Mouse (Mus musculus): ENCODE data around the gene Gpam. TPM values are rescaled to one million over a fixed set of nuclear protein-coding genes. Genes with fewer than 3 reads are reported as not detected.

Gene Gpam
- polyA plus RNA-seq, 1 experiment from 2014 or later, result 24.6 TPM

GRCm38 (mm10) chr19:55136693-55137427 lies 9.8 kb upstream of the Gpam start:
- no peak overlapping the region for H3K27ac ChIP-seq
- WGBS, result 58% methylated on average over 4 of the region's 4 CpGs

GRCm38 (mm10) chr19:55135918-55136317 lies 8.9 kb upstream of the Gpam start:
- Histone ChIP-seq H3K4me1 (no peaks in the 10 kb centered on the region), H3K36me3 (replicated peaks) (no peaks in the 10 kb centered on the region), H3K9me3 (no peaks in the 10 kb centered on the region), H3K27ac (no peak overlapping the region), H3K4me2 (no peak overlapping the region), H3K4me3 (no peak overlapping the region), H3K9ac (no peak overlapping the region), H3K27me3 (replicated peaks) (no peaks in the 10 kb centered on the region)
- WGBS, result 93% methylated on average over 3 of the region's 3 CpGs
- no peak for ATAC-seq (replicated peaks)

More at GRCm38 (mm10) chr19:55136693-55137427, 9.8 kb upstream of the Gpam start:
- Histone ChIP-seq H3K4me2 (no peak overlapping the region), H3K9me3 (no peaks in the 10 kb centered on the region), H3K36me3 (replicated peaks) (no peaks in the 10 kb centered on the region), H3K27me3 (replicated peaks) (no peaks in the 10 kb centered on the region), H3K9ac (no peak overlapping the region), H3K4me3 (no peak overlapping the region), H3K4me1 (no peaks in the 10 kb centered on the region)
- ATAC-seq (replicated peaks), result no peak

GRCm38 (mm10) chr19:55134521-55134920 lies 7.5 kb upstream of the Gpam start:
- no peak for ATAC-seq (replicated peaks)
- no peaks in the 10 kb centered on the region for H3K27me3 ChIP-seq (replicated peaks)
- no peaks in the 10 kb centered on the region for H3K4me1 ChIP-seq
- no peak overlapping the region for H3K9ac ChIP-seq
- no peak overlapping the region for H3K4me2 ChIP-seq
- H3K9me3 ChIP-seq, result no peaks in the 10 kb centered on the region
- 78% methylated on average over 9 of the region's 9 CpGs for WGBS
- no peak overlapping the region for H3K27ac ChIP-seq
- no peak overlapping the region for H3K4me3 ChIP-seq
- H3K36me3 ChIP-seq (replicated peaks), result no peaks in the 10 kb centered on the region

GRCm38 (mm10) chr19:55132476-55132875 lies 5.4 kb upstream of the Gpam start:
- ATAC-seq (replicated peaks), result no peak
- H3K4me1 ChIP-seq, result no peaks in the 10 kb centered on the region
- 87% methylated on average over 3 of the region's 3 CpGs for WGBS

GRCm38 (mm10) chr19:55131747-55132146 lies 4.7 kb upstream of the Gpam start:
- no peak overlapping the region for H3K4me3 ChIP-seq
- no peaks in the 10 kb centered on the region for H3K36me3 ChIP-seq (replicated peaks)
- H3K27me3 ChIP-seq (replicated peaks), result no peaks in the 10 kb centered on the region
- H3K27ac ChIP-seq, result no peak overlapping the region
- no peaks in the 10 kb centered on the region for H3K9me3 ChIP-seq
- H3K4me2 ChIP-seq, result no peak overlapping the region
- no peaks in the 10 kb centered on the region for H3K4me1 ChIP-seq
- WGBS, result 44% methylated on average over 1 of the region's 1 CpGs
- ATAC-seq (replicated peaks), result no peak
- no peak overlapping the region for H3K9ac ChIP-seq

More at GRCm38 (mm10) chr19:55132476-55132875, 5.4 kb upstream of the Gpam start:
- H3K4me3 ChIP-seq, result no peak overlapping the region
- H3K9ac ChIP-seq, result no peak overlapping the region
- H3K27ac ChIP-seq, result no peak overlapping the region
- no peaks in the 10 kb centered on the region for H3K27me3 ChIP-seq (replicated peaks)
- no peaks in the 10 kb centered on the region for H3K9me3 ChIP-seq
- H3K4me2 ChIP-seq, result no peak overlapping the region
- H3K36me3 ChIP-seq (replicated peaks), result no peaks in the 10 kb centered on the region

- H3K4me1 ChIP-seq, result peaks cover 2% of the 10 kb centered on the region; the same call in 1 of the 2 replicates
- no peak overlapping the region for H3K4me3 ChIP-seq
- no peaks in the 10 kb centered on the region for H3K36me3 ChIP-seq (replicated peaks)
- WGBS, result 96% methylated on average over 1 of the region's 1 CpGs
- no peak for ATAC-seq (replicated peaks)
- H3K4me2 ChIP-seq, result no peak overlapping the region
- no peak overlapping the region for H3K27ac ChIP-seq
- no peaks in the 10 kb centered on the region for H3K27me3 ChIP-seq (replicated peaks)
- no peaks in the 10 kb centered on the region for H3K9me3 ChIP-seq
- no peak overlapping the region for H3K9ac ChIP-seq
Observed at GRCm38 (mm10) chr19:55128469-55128868, 1.4 kb upstream of the Gpam start.

- no peak overlapping the region for H3K27ac ChIP-seq
- 87% methylated on average over 3 of the region's 3 CpGs for WGBS
- no peak for ATAC-seq (replicated peaks)
- no peaks in the 10 kb centered on the region for H3K27me3 ChIP-seq (replicated peaks)
- no peaks in the 10 kb centered on the region for H3K36me3 ChIP-seq (replicated peaks)
- no peak overlapping the region for H3K9ac ChIP-seq
- no peaks in the 10 kb centered on the region for H3K9me3 ChIP-seq
- H3K4me1 ChIP-seq, result peaks cover 17% of the 10 kb centered on the region; the same call in 1 of the 2 replicates
- no peak overlapping the region for H3K4me3 ChIP-seq
- no peak overlapping the region for H3K4me2 ChIP-seq
Observed at GRCm38 (mm10) chr19:55125456-55125855, 1.6 kb downstream of the Gpam start.

GRCm38 (mm10) chr19:55123001-55123536 lies 4.0 kb downstream of the Gpam start:
- H3K36me3 ChIP-seq (replicated peaks), result no peaks in the 10 kb centered on the region
- H3K27me3 ChIP-seq (replicated peaks), result no peaks in the 10 kb centered on the region
- no peaks in the 10 kb centered on the region for H3K9me3 ChIP-seq
- peaks cover 24% of the 10 kb centered on the region; the same call in 1 of the 2 replicates for H3K4me1 ChIP-seq
- no peak overlapping the region for H3K4me2 ChIP-seq
- H3K27ac ChIP-seq, result peak overlapping the region; percentile 67; the same call in 1 of the 2 replicates
- H3K9ac ChIP-seq, result no peak overlapping the region
- no peak overlapping the region for H3K4me3 ChIP-seq
- ATAC-seq (replicated peaks), result peak; percentile 76
- WGBS, result 22% methylated on average over 11 of the region's 11 CpGs

- Histone ChIP-seq H3K4me2 (no peak overlapping the region), H3K4me1 (peaks cover 24% of the 10 kb centered on the region; the same call in 1 of the 2 replicates), H3K9me3 (no peaks in the 10 kb centered on the region), H3K27ac (peak overlapping the region; percentile 67; the same call in 1 of the 2 replicates), H3K27me3 (replicated peaks) (no peaks in the 10 kb centered on the region), H3K4me3 (no peak overlapping the region), H3K9ac (no peak overlapping the region), H3K36me3 (replicated peaks) (no peaks in the 10 kb centered on the region)
- peak; percentile 76 for ATAC-seq (replicated peaks)
- 65% methylated on average over 4 of the region's 4 CpGs for WGBS
Observed at GRCm38 (mm10) chr19:55122351-55122980, 4.6 kb downstream of the Gpam start.

GRCm38 (mm10) chr19:55121836-55122235 lies 5.2 kb downstream of the Gpam start:
- Histone ChIP-seq H3K27me3 (replicated peaks) (no peaks in the 10 kb centered on the region), H3K36me3 (replicated peaks) (no peaks in the 10 kb centered on the region), H3K9me3 (no peaks in the 10 kb centered on the region), H3K9ac (no peak overlapping the region), H3K27ac (0 out of 2 replicates have a peak overlapping the region, but pooled peaks have one; percentile 2), H3K4me3 (no peak overlapping the region), H3K4me1 (peaks cover 24% of the 10 kb centered on the region; the same call in 1 of the 2 replicates), H3K4me2 (no peak overlapping the region)
- 76% methylated on average over 6 of the region's 6 CpGs for WGBS
- ATAC-seq (replicated peaks), result no peak

- Histone ChIP-seq H3K27me3 (replicated peaks) (no peaks in the 10 kb centered on the region), H3K4me1 (peaks cover 24% of the 10 kb centered on the region; the same call in 1 of the 2 replicates), H3K36me3 (replicated peaks) (no peaks in the 10 kb centered on the region), H3K9ac (no peak overlapping the region), H3K4me2 (no peak overlapping the region), H3K27ac (peak overlapping the region; percentile 18; the same call in 1 of the 2 replicates), H3K9me3 (no peaks in the 10 kb centered on the region), H3K4me3 (no peak overlapping the region)
- WGBS, result 44% methylated on average over 11 of the region's 11 CpGs
- ATAC-seq (replicated peaks), result no peak
Observed at GRCm38 (mm10) chr19:55120518-55121244, 6.4 kb downstream of the Gpam start.

- no peak for ATAC-seq (replicated peaks)
- no peak overlapping the region for H3K27ac ChIP-seq
- H3K9ac ChIP-seq, result no peak overlapping the region
- H3K27me3 ChIP-seq (replicated peaks), result no peaks in the 10 kb centered on the region
- no peaks in the 10 kb centered on the region for H3K36me3 ChIP-seq (replicated peaks)
- H3K4me3 ChIP-seq, result no peak overlapping the region
- no peaks in the 10 kb centered on the region for H3K9me3 ChIP-seq
- no peak overlapping the region for H3K4me2 ChIP-seq
- H3K4me1 ChIP-seq, result peaks cover 24% of the 10 kb centered on the region; the same call in 1 of the 2 replicates
- WGBS, result 66% methylated on average over 2 of the region's 2 CpGs
Observed at GRCm38 (mm10) chr19:55119541-55119940, 7.5 kb downstream of the Gpam start.
